Mouse (Mus musculus) cerebellum, adult 2 months (tissue): Measurements from ENCODE around the gene Nfyb.

Experiments
- CTCF ChIP-seq: fragments of 200-500 bp; IDR thresholded peaks from 2 replicates; pipeline ENCODE4 v1.5.1; 2011; ENCODE audit warnings: low read depth, mild to moderate bottlenecking, control low read depth, low read length, moderate library complexity, borderline replicate concordance; ENCODE audit not compliant: insufficient read depth
- POLR2A ChIP-seq: fragments of 200-500 bp; IDR thresholded peaks from 2 replicates; pipeline ENCODE4 v1.6.1; 2011; ENCODE audit warnings: low read length, control low read depth, borderline replicate concordance; ENCODE audit not compliant: insufficient read depth

DNA sequence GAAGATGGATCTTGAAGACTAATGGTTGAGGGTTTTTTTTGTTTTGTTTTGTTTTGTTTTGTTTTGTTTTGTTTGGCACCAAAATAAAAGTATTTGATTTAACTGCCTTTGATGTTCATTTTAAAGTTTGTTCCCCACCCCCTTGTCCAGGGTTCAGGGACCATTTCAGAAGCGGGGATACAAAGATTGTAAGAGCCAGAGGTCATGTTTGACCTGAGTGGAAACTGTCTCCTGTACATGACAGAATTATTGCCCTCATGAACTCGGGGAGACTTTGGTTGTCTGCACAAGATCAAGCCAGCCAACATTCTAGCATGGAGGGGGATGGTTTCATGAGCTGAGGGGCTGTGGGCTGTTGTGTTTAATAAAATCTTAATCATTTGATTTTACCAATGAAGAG, 28.4 kb upstream of the Nfyb start:
- TF ChIP-seq CTCF (no peak), POLR2A (no peak)
